Mouse (Mus musculus): ENCODE measurements around the gene Ash1l.
A peak's percentile ranks its signal among the peaks of the same experiment; 100 is the strongest.

GRCm38 (mm10) chr3:88949786-88950575 lies 441 bp upstream of the Ash1l start:
- TF ChIP-seq ZNF384 (IDR thresholded peaks at IDR 0.05; ENCODE audit: low read depth, low read length) = no peak
- no peak for TF ChIP-seq ZC3H11A (IDR thresholded peaks at IDR 0.05; ENCODE audit: borderline replicate concordance, low read depth, low read length)
- no peak for TF ChIP-seq MAFK (IDR thresholded peaks at IDR 0.05; ENCODE audit: insufficient read depth, low read depth, low read length)
- TF ChIP-seq HCFC1 (IDR thresholded peaks at IDR 0.05; ENCODE audit: borderline replicate concordance, insufficient read depth, low read length) = 0 out of 2 replicates have a peak, but pooled peaks have one; percentile 30

Data from ES-E14 (cell line).